Mouse (Mus musculus) liver, embryonic 15.5 days (tissue): ENCODE results near the gene Zfp423. TPM values are rescaled to one million over a fixed set of nuclear protein-coding genes. Genes with fewer than 3 reads are reported as not detected.

Experiments
- ATAC-seq: fragments of 200-750 bp; cut with Nextera tagmentation; 2 replicates; pipeline ENCODE4 v1.8.0; 2017; ENCODE audit warnings: moderate number of reproducible peaks, mild to moderate bottlenecking, moderate library complexity; ENCODE audit not compliant: insufficient read depth
- H3K27ac ChIP-seq: fragments of 300-500 bp; sonication (generic); replicated peaks from 2 replicates; pipeline ENCODE4 v1.5.1; 2015; ENCODE audit warnings: mild to moderate bottlenecking, inconsistent platforms
- H3K27me3 ChIP-seq: fragments of 300-500 bp; sonication (generic); 2 replicates; pipeline ENCODE4 v1.6.1; 2015; ENCODE audit warnings: mild to moderate bottlenecking, inconsistent platforms
- H3K36me3 ChIP-seq: fragments of 300-500 bp; sonication (generic); replicated peaks from 2 replicates; pipeline ENCODE4 v1.6.1; 2015; ENCODE audit warnings: moderate library complexity, mild to moderate bottlenecking, inconsistent platforms
- H3K4me1 ChIP-seq: fragments of 300-500 bp; sonication (generic); replicated peaks from 2 replicates; pipeline ENCODE4 v1.6.1; 2015; ENCODE audit warnings: inconsistent platforms
- H3K4me2 ChIP-seq: fragments of 300-500 bp; sonication (generic); 2 replicates; pipeline ENCODE4 v1.6.1; 2015; ENCODE audit warnings: moderate library complexity, mild to moderate bottlenecking, inconsistent platforms
- H3K4me3 ChIP-seq: fragments of 300-500 bp; sonication (generic); replicated peaks from 2 replicates; pipeline ENCODE4 v1.5.1; 2015; ENCODE audit warnings: mild to moderate bottlenecking, inconsistent platforms
- H3K9ac ChIP-seq: fragments of 300-500 bp; sonication (generic); 2 replicates; pipeline ENCODE4 v1.6.1; 2015; ENCODE audit warnings: moderate library complexity, mild to moderate bottlenecking, inconsistent platforms
- H3K9me3 ChIP-seq: fragments of 300-500 bp; sonication (generic); replicated peaks from 2 replicates; pipeline ENCODE4 v1.6.1; 2016; ENCODE audit warnings: inconsistent platforms
- WGBS: fragments of 180-500 bp; shearing (Covaris S2); methylation state at CpG from one replicate; pipeline ENCODE4 v1.1.7; 2015; ENCODE audit warnings: mixed read lengths; ENCODE audit not compliant: insufficient replicate concordance; 5-methylcytosine and 5-hydroxymethylcytosine counted together
- polyA plus RNA-seq: library from polyadenylated mRNA; unstranded; fragments of >200 nt; fragmentation: Nextera tagmentation; extraction: Ambion mirVana; gene quantifications from 2 replicates; pipeline ENCODE4 v1.2.1, GENCODE M21; 2015

Gene Zfp423
- polyA plus RNA-seq, 1 experiment from 2014 or later: 0.30 TPM

- Histone ChIP-seq H3K4me3 (no peak overlapping the region), H3K4me1 (no peaks in the 10 kb centered on the region), H3K36me3 (no peaks in the 10 kb centered on the region), H3K9ac (no peak overlapping the region), H3K4me2 (no peak overlapping the region), H3K9me3 (no peaks in the 10 kb centered on the region; the same call in 1 of the 2 replicates), H3K27me3 (no peaks in the 10 kb centered on the region), H3K27ac (no peak overlapping the region)
- ATAC-seq: no peak
- 34% methylated on average over 12 of the region's 12 CpGs for WGBS
Measured at GRCm38 (mm10) chr8:87822690-87823089, 136.7 kb downstream of the Zfp423 start.

- Histone ChIP-seq H3K9me3 (no peaks in the 10 kb centered on the region; the same call in 1 of the 2 replicates), H3K36me3 (no peaks in the 10 kb centered on the region), H3K27me3 (no peaks in the 10 kb centered on the region), H3K4me1 (no peaks in the 10 kb centered on the region), H3K27ac (no peak overlapping the region), H3K4me3 (no peak overlapping the region), H3K9ac (no peak overlapping the region), H3K4me2 (no peak overlapping the region)
- ATAC-seq: no peak
- WGBS: 62% methylated on average over 11 of the region's 11 CpGs
Measured at GRCm38 (mm10) chr8:87822175-87822574, 137.2 kb downstream of the Zfp423 start.

- ATAC-seq: no peak
- H3K9ac ChIP-seq: no peak overlapping the region
- H3K4me1 ChIP-seq: no peaks in the 10 kb centered on the region
- H3K9me3 ChIP-seq: no peaks in the 10 kb centered on the region; the same call in 1 of the 2 replicates
- no peak overlapping the region for H3K4me2 ChIP-seq
- H3K4me3 ChIP-seq: no peak overlapping the region
- H3K36me3 ChIP-seq: no peaks in the 10 kb centered on the region
- H3K27ac ChIP-seq: no peak overlapping the region
- H3K27me3 ChIP-seq: no peaks in the 10 kb centered on the region
- WGBS: 55% methylated on average over 2 of the region's 2 CpGs
Measured at GRCm38 (mm10) chr8:87821655-87822054, 137.7 kb downstream of the Zfp423 start.

GRCm38 (mm10) chr8:87819263-87819662, 140.1 kb downstream of the Zfp423 start:
- WGBS: 54% methylated on average over 3 of the region's 3 CpGs
- Histone ChIP-seq H3K36me3 (no peaks in the 10 kb centered on the region), H3K4me2 (no peak overlapping the region), H3K4me3 (no peak overlapping the region), H3K27me3 (no peaks in the 10 kb centered on the region), H3K9ac (no peak overlapping the region), H3K9me3 (no peaks in the 10 kb centered on the region; the same call in 1 of the 2 replicates), H3K4me1 (no peaks in the 10 kb centered on the region), H3K27ac (no peak overlapping the region)
- no peak for ATAC-seq

- no peak overlapping the region for H3K27ac ChIP-seq
- H3K9me3 ChIP-seq: no peaks in the 10 kb centered on the region; the same call in 1 of the 2 replicates
- H3K9ac ChIP-seq: no peak overlapping the region
- no peak overlapping the region for H3K4me3 ChIP-seq
- 67% methylated on average over 7 of the region's 7 CpGs for WGBS
- no peaks in the 10 kb centered on the region for H3K27me3 ChIP-seq
- H3K4me2 ChIP-seq: no peak overlapping the region
- no peaks in the 10 kb centered on the region for H3K4me1 ChIP-seq
- no peaks in the 10 kb centered on the region for H3K36me3 ChIP-seq
- no peak for ATAC-seq
Measured at GRCm38 (mm10) chr8:87818506-87818905, 140.9 kb downstream of the Zfp423 start.

GRCm38 (mm10) chr8:87816141-87816540, 143.3 kb downstream of the Zfp423 start:
- Histone ChIP-seq H3K9me3 (no peaks in the 10 kb centered on the region; the same call in 1 of the 2 replicates), H3K4me3 (no peak overlapping the region), H3K4me1 (no peaks in the 10 kb centered on the region), H3K9ac (no peak overlapping the region), H3K4me2 (no peak overlapping the region), H3K27me3 (no peaks in the 10 kb centered on the region), H3K27ac (no peak overlapping the region), H3K36me3 (no peaks in the 10 kb centered on the region)
- no peak for ATAC-seq
- WGBS: 43% methylated on average over 5 of the region's 5 CpGs

- Histone ChIP-seq H3K27ac (no peak overlapping the region), H3K9me3 (no peaks in the 10 kb centered on the region), H3K9ac (no peak overlapping the region), H3K4me2 (no peak overlapping the region), H3K36me3 (no peaks in the 10 kb centered on the region), H3K4me3 (no peak overlapping the region), H3K4me1 (no peaks in the 10 kb centered on the region), H3K27me3 (no peaks in the 10 kb centered on the region)
- no peak for ATAC-seq
- 59% methylated on average over 12 of the region's 12 CpGs for WGBS
Measured at GRCm38 (mm10) chr8:87812661-87813060, 146.7 kb downstream of the Zfp423 start.

GRCm38 (mm10) chr8:87812069-87812449, 147.3 kb downstream of the Zfp423 start:
- Histone ChIP-seq H3K27me3 (no peaks in the 10 kb centered on the region), H3K4me3 (no peak overlapping the region), H3K4me1 (no peaks in the 10 kb centered on the region), H3K36me3 (no peaks in the 10 kb centered on the region), H3K9ac (no peak overlapping the region), H3K27ac (no peak overlapping the region), H3K9me3 (no peaks in the 10 kb centered on the region), H3K4me2 (no peak overlapping the region)
- no peak for ATAC-seq
- 47% methylated on average over 2 of the region's 2 CpGs for WGBS

GRCm38 (mm10) chr8:87811399-87812068, 147.9 kb downstream of the Zfp423 start:
- WGBS: 72% methylated on average over 17 of the region's 17 CpGs
- no peaks in the 10 kb centered on the region for H3K27me3 ChIP-seq
- H3K4me2 ChIP-seq: no peak overlapping the region
- H3K36me3 ChIP-seq: no peaks in the 10 kb centered on the region
- no peaks in the 10 kb centered on the region for H3K9me3 ChIP-seq
- ATAC-seq: no peak
- H3K27ac ChIP-seq: no peak overlapping the region
- no peaks in the 10 kb centered on the region for H3K4me1 ChIP-seq
- H3K9ac ChIP-seq: no peak overlapping the region
- no peak overlapping the region for H3K4me3 ChIP-seq

GRCm38 (mm10) chr8:87810771-87811170, 148.6 kb downstream of the Zfp423 start:
- H3K9ac ChIP-seq: no peak overlapping the region
- 32% methylated on average over 6 of the region's 6 CpGs for WGBS
- H3K36me3 ChIP-seq: no peaks in the 10 kb centered on the region
- ATAC-seq: no peak
- H3K4me2 ChIP-seq: no peak overlapping the region
- no peaks in the 10 kb centered on the region for H3K27me3 ChIP-seq
- H3K27ac ChIP-seq: no peak overlapping the region
- H3K4me3 ChIP-seq: no peak overlapping the region
- no peaks in the 10 kb centered on the region for H3K4me1 ChIP-seq
- no peaks in the 10 kb centered on the region for H3K9me3 ChIP-seq

GRCm38 (mm10) chr8:87804327-87804900, 155.0 kb downstream of the Zfp423 start:
- 42% methylated on average over 11 of the region's 11 CpGs for WGBS
- H3K4me1 ChIP-seq: no peaks in the 10 kb centered on the region
- H3K9ac ChIP-seq: no peak overlapping the region
- no peak overlapping the region for H3K4me3 ChIP-seq
- H3K4me2 ChIP-seq: no peak overlapping the region
- no peak for ATAC-seq
- H3K36me3 ChIP-seq: no peaks in the 10 kb centered on the region
- no peaks in the 10 kb centered on the region for H3K9me3 ChIP-seq
- H3K27me3 ChIP-seq: no peaks in the 10 kb centered on the region
- H3K27ac ChIP-seq: no peak overlapping the region

GRCm38 (mm10) chr8:87803437-87803836, 156.0 kb downstream of the Zfp423 start:
- Histone ChIP-seq H3K4me3 (no peak overlapping the region), H3K9me3 (no peaks in the 10 kb centered on the region), H3K4me2 (no peak overlapping the region), H3K9ac (no peak overlapping the region), H3K36me3 (no peaks in the 10 kb centered on the region), H3K4me1 (no peaks in the 10 kb centered on the region), H3K27ac (no peak overlapping the region), H3K27me3 (no peaks in the 10 kb centered on the region)
- WGBS: 61% methylated on average over 10 of the region's 10 CpGs
- no peak for ATAC-seq
